ENCODE assay signal across 21 mouse cellular contexts in the genomic region with DNA sequence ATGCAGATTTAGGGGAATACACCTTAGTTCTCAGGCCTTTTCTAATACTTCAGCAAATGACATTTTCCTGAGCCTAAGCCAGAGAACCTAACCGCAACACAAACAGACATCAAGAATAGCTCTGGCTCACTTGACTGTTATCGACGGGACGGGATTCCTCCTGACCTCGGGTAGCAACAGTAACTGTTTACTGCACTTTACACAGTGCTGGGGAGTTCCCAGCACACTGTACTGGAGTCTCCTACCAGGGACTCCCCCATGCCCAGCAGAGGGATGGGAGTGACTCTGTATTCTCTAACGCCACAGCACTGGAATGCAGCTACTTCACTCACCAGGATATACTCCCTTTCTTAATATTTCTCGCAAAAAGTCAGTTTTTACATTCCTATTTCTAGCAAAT.
A peak's percentile ranks its signal among the peaks of the same experiment; 100 is the strongest.
DNase-seq lines count a peak whose midpoint lies in the region; ATAC-seq and TF ChIP-seq lines count a peak whose summit lies in the region.
"Had no signal": no experiment of that assay in that cellular context is flagged by ENCODE, and none has a peak within 500 bp of the region (broad histone marks: within the 10 kb centered on the region; RNA-seq: fewer than 3 reads in every experiment).

No protein-coding gene starts in this region.

- intact Hi-C loops in heart, postnatal 25 days (cut with DNase I) = no loop called here
- intact Hi-C loops in heart, postnatal 36 days (cut with DNase I) = no loop called here
- intact Hi-C loops in left cerebral cortex, adult 2 months (cut with DNase I) = no loop called here

- no peak for TF ChIP-seq CTCF in left cerebral cortex, adult 2 months (IDR thresholded peaks at IDR 0.05)

- 0 out of 2 replicates have a peak overlapping the region, but pooled peaks have one; percentile 0 for H3K4me3 ChIP-seq in heart, embryonic 12.5 days
- no peak overlapping the region for H3K4me3 ChIP-seq in left cerebral cortex, adult 2 months
- H3K4me3 ChIP-seq: hindbrain, embryonic 15.5 days; layer of hippocampus, adult 2 months; liver, embryonic 12.5 days; lung, embryonic 15.5 days; neural tube, embryonic 12.5 days had no signal

- H3K27me3 ChIP-seq in heart, embryonic 12.5 days (replicated peaks) = no peaks in the 10 kb centered on the region
- H3K27me3 ChIP-seq: hindbrain, embryonic 15.5 days; liver, embryonic 12.5 days; lung, embryonic 15.5 days; neural tube, embryonic 12.5 days had no signal

- H3K9me3 ChIP-seq in heart, embryonic 12.5 days (replicated peaks) = no peaks in the 10 kb centered on the region
- H3K9me3 ChIP-seq: hindbrain, embryonic 15.5 days; liver, embryonic 12.5 days; lung, embryonic 15.5 days; neural tube, embryonic 12.5 days had no signal

- H3K4me2 ChIP-seq in heart, embryonic 12.5 days = peak overlapping the region; percentile 36; the same call in 1 of the 2 replicates
- H3K4me2 ChIP-seq: hindbrain, embryonic 15.5 days; liver, embryonic 12.5 days; lung, embryonic 15.5 days; neural tube, embryonic 12.5 days had no signal

- ATAC-seq in heart, embryonic 12.5 days (ENCODE audit: insufficient number of reproducible peaks, low FRiP score) = 0 out of 2 replicates have a peak, but pooled peaks have one; percentile 73
- ATAC-seq: forebrain, embryonic 14.5 days; liver, embryonic 12.5 days had no signal

- H3K27ac ChIP-seq in heart, embryonic 12.5 days (ENCODE audit: poor library complexity, severe bottlenecking) = peak overlapping the region; percentile 28; the same call in 1 of the 2 replicates
- H3K27ac ChIP-seq in left cerebral cortex, adult 2 months = no peak overlapping the region
- H3K27ac ChIP-seq: hindbrain, embryonic 15.5 days; layer of hippocampus, adult 2 months; liver, embryonic 12.5 days; lung, embryonic 15.5 days; neural tube, embryonic 12.5 days had no signal

- peak; percentile 97 for DNase-seq in heart, adult 11 months
- DNase-seq in heart, postnatal 25 days (ENCODE audit: low spot score) = no peak
- peak; percentile 20 for DNase-seq in gastrocnemius, postnatal 25 days
- DNase-seq in heart, postnatal 36 days = peak; percentile 9 to 15
- DNase-seq in layer of hippocampus, adult 8-10 months (ENCODE audit: low spot score in 2 of 2) = no peak
- no peak for DNase-seq in left cerebral cortex, adult 2 months (ENCODE audit: extremely low spot score in 1 of 2, low spot score in 2 of 2)
- no peak for DNase-seq in left cerebral cortex, adult 11 months (ENCODE audit: low spot score)
- DNase-seq: adrenal gland, postnatal 10 days; cerebellum, adult 11-12 months; cerebellum, postnatal 25 days; kidney, adult 18-20 months; kidney, postnatal 10 days; retina, postnatal 1 day; thymus, adult 2 months had no signal

- WGBS in heart, embryonic 12.5 days = 30% methylated on average over 7 of the region's 7 CpGs

- H3K9ac ChIP-seq in heart, embryonic 12.5 days = no peak overlapping the region
- H3K9ac ChIP-seq: hindbrain, embryonic 15.5 days; liver, embryonic 12.5 days; lung, embryonic 15.5 days; neural tube, embryonic 12.5 days had no signal

- no peaks in the 10 kb centered on the region for H3K36me3 ChIP-seq in heart, embryonic 12.5 days
- H3K36me3 ChIP-seq: hindbrain, embryonic 15.5 days; liver, embryonic 12.5 days; lung, embryonic 15.5 days; neural tube, embryonic 12.5 days had no signal

- H3K4me1 ChIP-seq in heart, embryonic 12.5 days (replicated peaks) = peaks cover 22% of the 10 kb centered on the region
- H3K4me1 ChIP-seq: hindbrain, embryonic 15.5 days; liver, embryonic 12.5 days; lung, embryonic 15.5 days; neural tube, embryonic 12.5 days had no signal

Comparison
In these comparisons a context has a peak if more than half of its experiments do, and no peak if none do; other contexts are left out.
1. DNase-seq: peak in heart, adult 11 months (single experiment), gastrocnemius, postnatal 25 days (single experiment) and heart, postnatal 36 days (2 of 2); none in heart, postnatal 25 days (single experiment), layer of hippocampus, adult 8-10 months (0 of 2), left cerebral cortex, adult 2 months (0 of 2) and left cerebral cortex, adult 11 months (single experiment).